ENCODE assay signal across 8 mouse cellular contexts in the genomic region with DNA sequence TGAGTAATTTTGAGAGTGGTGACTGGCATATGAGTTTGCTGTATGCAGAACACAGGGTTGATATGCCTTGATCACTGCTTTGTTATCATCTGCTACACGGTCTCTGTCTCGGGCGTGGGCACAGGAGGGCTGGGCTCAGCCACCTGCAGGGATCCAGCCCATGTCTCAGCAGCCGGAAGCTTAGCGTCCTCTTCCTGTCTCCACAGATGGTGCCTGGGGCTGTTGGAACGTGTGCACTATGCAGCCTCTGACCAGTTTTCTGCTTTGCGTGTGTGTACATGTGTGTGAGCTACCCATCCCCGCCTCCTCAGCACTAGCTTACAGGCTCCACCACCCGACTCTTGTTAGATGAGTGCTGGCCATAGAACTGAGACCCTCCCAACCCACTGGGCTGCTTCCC.
DNase-seq lines count a peak whose midpoint lies in the region; ATAC-seq and TF ChIP-seq lines count a peak whose summit lies in the region.

No protein-coding gene starts in this region.

- H3K4me1 ChIP-seq in E14TG2a.4 (replicated peaks; ENCODE audit: low read depth, low read length) = peaks cover 90% of the 10 kb centered on the region
- H3K4me1 ChIP-seq in erythroblast, embryonic 14.5 days (ENCODE audit: control insufficient read depth) = peaks cover 18% of the 10 kb centered on the region
- peaks cover 38% of the 10 kb centered on the region for H3K4me1 ChIP-seq in limb, embryonic 12.5 days (replicated peaks)
- peaks cover 55% of the 10 kb centered on the region for H3K4me1 ChIP-seq in neural tube, embryonic 15.5 days

- H3K4me3 ChIP-seq in gastrocnemius, adult 2 months = peak overlapping the region; percentile 20; the same call in 1 of the 2 replicates
- peak overlapping the region; percentile 63 for H3K4me3 ChIP-seq in E14TG2a.4 (replicated peaks; ENCODE audit: low read length)
- H3K4me3 ChIP-seq in erythroblast, embryonic 14.5 days (replicated peaks) = peak overlapping the region; percentile 11
- H3K4me3 ChIP-seq in limb, embryonic 12.5 days (replicated peaks) = no peak overlapping the region
- H3K4me3 ChIP-seq in neural tube, embryonic 15.5 days (replicated peaks) = no peak overlapping the region

- H3K27me3 ChIP-seq in E14TG2a.4 (ENCODE audit: insufficient read depth, low read length) = no peaks in the 10 kb centered on the region
- no peaks in the 10 kb centered on the region for H3K27me3 ChIP-seq in erythroblast, embryonic 14.5 days (ENCODE audit: control insufficient read depth)
- no peaks in the 10 kb centered on the region for H3K27me3 ChIP-seq in limb, embryonic 12.5 days
- H3K27me3 ChIP-seq in neural tube, embryonic 15.5 days (replicated peaks) = no peaks in the 10 kb centered on the region

- peak overlapping the region; percentile 78 for H3K27ac ChIP-seq in gastrocnemius, adult 2 months
- 0 out of 2 replicates have a peak overlapping the region, but pooled peaks have one; percentile 74 for H3K27ac ChIP-seq in limb, embryonic 12.5 days
- peak overlapping the region; percentile 90 for H3K27ac ChIP-seq in neural tube, embryonic 15.5 days (replicated peaks)

- no peak overlapping the region for H3K9ac ChIP-seq in limb, embryonic 12.5 days (replicated peaks)
- 0 out of 2 replicates have a peak overlapping the region, but pooled peaks have one; percentile 38 for H3K9ac ChIP-seq in neural tube, embryonic 15.5 days (replicated peaks)

- no peak overlapping the region for H3K4me2 ChIP-seq in limb, embryonic 12.5 days
- peak overlapping the region; percentile 33 for H3K4me2 ChIP-seq in neural tube, embryonic 15.5 days

- WGBS in limb, embryonic 12.5 days = 52% methylated on average over 9 of the region's 9 CpGs
- 32% methylated on average over 9 of the region's 9 CpGs for WGBS in neural tube, embryonic 15.5 days

- peaks cover 57% of the 10 kb centered on the region for H3K36me3 ChIP-seq in E14TG2a.4 (ENCODE audit: insufficient read depth, low read length)
- H3K36me3 ChIP-seq in erythroblast, embryonic 14.5 days (ENCODE audit: control insufficient read depth) = peaks cover 17% of the 10 kb centered on the region
- peaks cover 19% of the 10 kb centered on the region; the same call in 1 of the 2 replicates for H3K36me3 ChIP-seq in limb, embryonic 12.5 days
- H3K36me3 ChIP-seq in neural tube, embryonic 15.5 days = 0 out of 2 replicates have a peak, but pooled peaks cover 7% of the 10 kb centered on the region

- no peak for ATAC-seq in limb, embryonic 12.5 days (ENCODE audit: insufficient number of reproducible peaks, insufficient read depth, low FRiP score, low TSS enrichment, low read depth)
- ATAC-seq in neural tube, embryonic 15.5 days (ENCODE audit: low FRiP score) = peak; percentile 23; the same call in 1 of the 2 replicates

- intact Hi-C loops in gastrocnemius, adult 2 months (cut with DNase I) = no loop called here

- TF ChIP-seq CTCF in gastrocnemius, adult 2 months (IDR thresholded peaks at IDR 0.05) = no peak
- no peak for TF ChIP-seq CTCF in E14TG2a.4 (conservative IDR thresholded peaks at IDR 0.05; ENCODE audit: low read length)

- no peaks in the 10 kb centered on the region for H3K9me3 ChIP-seq in E14TG2a.4 (ENCODE audit: low read length)
- H3K9me3 ChIP-seq in erythroblast, embryonic 14.5 days (ENCODE audit: control insufficient read depth, low read length) = no peaks in the 10 kb centered on the region
- no peaks in the 10 kb centered on the region for H3K9me3 ChIP-seq in limb, embryonic 12.5 days
- H3K9me3 ChIP-seq in neural tube, embryonic 15.5 days (replicated peaks) = no peaks in the 10 kb centered on the region

- DNase-seq in gastrocnemius, adult 2 months = no peak
- no peak for DNase-seq in gastrocnemius, postnatal 10 days
- DNase-seq in adrenal gland, postnatal 36 days = no peak
- no peak for DNase-seq in lung, postnatal 10 days

Comparison
In these comparisons a context has a peak if more than half of its experiments do, and no peak if none do; other contexts are left out.
1. H3K4me3 ChIP-seq: peak in gastrocnemius, adult 2 months (single experiment), E14TG2a.4 (single experiment) and erythroblast, embryonic 14.5 days (single experiment); none in limb, embryonic 12.5 days (single experiment) and neural tube, embryonic 15.5 days (single experiment).
2. Peak in every context shown above with its lines, with median percentiles within 50 percentile points of each other: H3K27ac ChIP-seq.